In genomic region chr1:194816913-194817312, GRCm38 (mm10) we compare ENCODE assay signal across 9 mouse cellular contexts.
A peak's percentile ranks its signal among the peaks of the same experiment; 100 is the strongest.
DNase-seq lines count a peak whose midpoint lies in the region; ATAC-seq lines count a peak whose summit lies in the region.
"Had no signal": no experiment of that assay in that cellular context is flagged by ENCODE, and none has a peak within 500 bp of the region (broad histone marks: within the 10 kb centered on the region; RNA-seq: fewer than 3 reads in every experiment).

No protein-coding gene starts in this region.

- no peak overlapping the region for H3K9ac ChIP-seq in hindbrain, embryonic 11.5 days (ENCODE audit: low read depth, low read length)
- H3K9ac ChIP-seq in lung, embryonic 16.5 days (ENCODE audit: low read length) = no peak overlapping the region

- H3K9me3 ChIP-seq in hindbrain, embryonic 11.5 days (ENCODE audit: control insufficient read depth, low read length) = no peaks in the 10 kb centered on the region
- no peaks in the 10 kb centered on the region for H3K9me3 ChIP-seq in lung, embryonic 16.5 days (ENCODE audit: control insufficient read depth, low read length)
- H3K9me3 ChIP-seq: megakaryocyte, embryonic 14.5 days had no signal

- H3K4me1 ChIP-seq in hindbrain, embryonic 11.5 days (replicated peaks; ENCODE audit: control insufficient read depth, insufficient read depth, low read length) = no peaks in the 10 kb centered on the region
- no peaks in the 10 kb centered on the region for H3K4me1 ChIP-seq in lung, embryonic 16.5 days (replicated peaks; ENCODE audit: control insufficient read depth, insufficient read depth, low read length)

- H3K27me3 ChIP-seq in hindbrain, embryonic 11.5 days (ENCODE audit: control insufficient read depth, insufficient read depth, low read length) = no peaks in the 10 kb centered on the region
- H3K27me3 ChIP-seq in lung, embryonic 16.5 days (ENCODE audit: control insufficient read depth, insufficient read depth, low read depth, low read length) = no peaks in the 10 kb centered on the region

- H3K36me3 ChIP-seq in hindbrain, embryonic 11.5 days (ENCODE audit: control insufficient read depth, insufficient read depth, low read length) = no peaks in the 10 kb centered on the region
- H3K36me3 ChIP-seq in lung, embryonic 16.5 days (ENCODE audit: control insufficient read depth, insufficient read depth, low read length) = peaks cover 7% of the 10 kb centered on the region

- DNase-seq in Muller cell, postnatal 12 days (ENCODE audit: inconsistent ontology term) = peak; percentile 48
- peak; percentile 74 for DNase-seq in cerebellum, adult 9-10 months
- DNase-seq in frontal cortex, adult 2 months (ENCODE audit: extremely low spot score in 1 of 2, low spot score in 1 of 2) = peak; percentile 64 to 89
- DNase-seq in hindbrain, embryonic 11.5 days (ENCODE audit: low spot score) = peak; percentile 79
- DNase-seq in layer of hippocampus, adult 9-11 months = peak; percentile 77
- DNase-seq in retina, postnatal 7 days (ENCODE audit: low read depth, low spot score) = peak; percentile 56
- peak; percentile 73 for DNase-seq in urinary bladder, postnatal 14 days (ENCODE audit: low spot score)

- WGBS in hindbrain, embryonic 11.5 days = 37% methylated on average over 2 of the region's 2 CpGs
- 22% methylated on average over 2 of the region's 2 CpGs for WGBS in lung, embryonic 16.5 days

- no peak overlapping the region for H3K27ac ChIP-seq in hindbrain, embryonic 11.5 days (ENCODE audit: low read depth, low read length)
- no peak overlapping the region for H3K27ac ChIP-seq in lung, embryonic 16.5 days (ENCODE audit: low read length)

- H3K4me3 ChIP-seq in hindbrain, embryonic 11.5 days (ENCODE audit: low read depth, low read length) = no peak overlapping the region
- H3K4me3 ChIP-seq in lung, embryonic 16.5 days (ENCODE audit: low read length) = no peak overlapping the region
- H3K4me3 ChIP-seq: megakaryocyte, embryonic 14.5 days had no signal

- no peak overlapping the region for H3K4me2 ChIP-seq in hindbrain, embryonic 11.5 days (replicated peaks; ENCODE audit: low read depth, low read length)
- H3K4me2 ChIP-seq in lung, embryonic 16.5 days (ENCODE audit: low read depth, low read length) = no peak overlapping the region

- peak; percentile 85 for ATAC-seq in hindbrain, embryonic 11.5 days (ENCODE audit: low FRiP score)
- ATAC-seq in lung, embryonic 16.5 days (ENCODE audit: low read depth) = peak; percentile 93
